22 mouse cellular contexts compared by ENCODE assay signal in the genomic region with DNA sequence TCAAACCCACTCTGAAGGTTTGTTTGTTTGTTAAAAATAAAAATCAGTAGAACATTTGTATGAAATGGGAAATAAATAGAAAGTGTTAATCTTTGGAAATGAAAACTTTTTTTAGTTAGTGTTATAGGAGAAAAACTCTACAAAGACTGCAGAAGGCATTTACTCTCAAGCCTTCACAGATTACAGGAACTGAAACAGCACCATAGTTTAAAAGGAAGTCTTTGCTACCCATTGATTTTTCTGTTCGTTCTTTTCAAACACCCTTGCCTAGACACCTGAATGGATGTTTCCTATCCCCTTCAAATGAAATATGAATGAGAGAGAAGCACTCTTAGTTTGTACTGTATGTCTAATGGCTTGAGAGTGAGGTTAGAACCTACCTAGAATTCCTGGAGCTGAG.
DNase-seq lines count a peak whose midpoint lies in the region; ATAC-seq and TF ChIP-seq lines count a peak whose summit lies in the region.
"Had no signal": no experiment of that assay in that cellular context is flagged by ENCODE, and none has a peak within 500 bp of the region (broad histone marks: within the 10 kb centered on the region; RNA-seq: fewer than 3 reads in every experiment).

No protein-coding gene starts in this region.

- in situ Hi-C loops in CH12.LX (cut with MboI; ENCODE audit: low pct_ligation_motif_present, low pct_unique_long_range_greater_than_20kb, low sequenced_read_pairs), result no loop called here

- H3K27me3 ChIP-seq in heart, embryonic 12.5 days (replicated peaks), result no peaks in the 10 kb centered on the region
- H3K27me3 ChIP-seq in CH12.LX (replicated peaks), result no peaks in the 10 kb centered on the region
- H3K27me3 ChIP-seq: embryonic facial prominence, embryonic 12.5 days; forebrain, embryonic 13.5 days; forebrain, embryonic 15.5 days had no signal

- H3K4me3 ChIP-seq in heart, embryonic 12.5 days, result no peak overlapping the region
- no peak overlapping the region for H3K4me3 ChIP-seq in CH12.LX (replicated peaks in 1 of 3; ENCODE audit: low read depth in 2 of 3, low read length in 2 of 3, poor library complexity in 1 of 3)
- H3K4me3 ChIP-seq: embryonic facial prominence, embryonic 10.5 days; embryonic facial prominence, embryonic 12.5 days; forebrain, embryonic 13.5 days; forebrain, embryonic 15.5 days had no signal

- TF ChIP-seq POLR2A in CH12.LX (IDR thresholded peaks at IDR 0.05; ENCODE audit: low read depth, low read length), result no peak; the same call in 1 of the 2 replicates

- TF ChIP-seq CTCF in CH12.LX (conservative IDR thresholded peaks at IDR 0.05 in 1 of 2, IDR thresholded peaks at IDR 0.05 in 1 of 2; ENCODE audit: low read depth in 2 of 2, low read length in 2 of 2), result no peak

- H3K4me1 ChIP-seq in heart, embryonic 12.5 days (replicated peaks), result peaks cover 17% of the 10 kb centered on the region
- H3K4me1 ChIP-seq in CH12.LX (ENCODE audit: control insufficient read depth in 1 of 2, insufficient read depth in 2 of 2), result peaks cover 7 to 27% of the 10 kb centered on the region in 2 experiments; a peak in 3 of 4 replicates
- H3K4me1 ChIP-seq: forebrain, embryonic 13.5 days; forebrain, embryonic 15.5 days had no signal

- H3K36me3 ChIP-seq in heart, embryonic 12.5 days, result no peaks in the 10 kb centered on the region
- no peaks in the 10 kb centered on the region for H3K36me3 ChIP-seq in CH12.LX (replicated peaks in 1 of 2; ENCODE audit: control insufficient read depth in 1 of 2, insufficient read depth in 1 of 2, low read length in 1 of 2)
- H3K36me3 ChIP-seq: embryonic facial prominence, embryonic 10.5 days; embryonic facial prominence, embryonic 12.5 days; forebrain, embryonic 15.5 days; G1E had no signal

- WGBS in heart, embryonic 12.5 days, result 75% methylated on average over 1 of the region's 1 CpGs

- no peaks in the 10 kb centered on the region for H3K9me3 ChIP-seq in heart, embryonic 12.5 days (replicated peaks)
- no peaks in the 10 kb centered on the region for H3K9me3 ChIP-seq in CH12.LX (replicated peaks; ENCODE audit: low read length)
- H3K9me3 ChIP-seq: embryonic facial prominence, embryonic 10.5 days; embryonic facial prominence, embryonic 12.5 days; forebrain, embryonic 13.5 days; forebrain, embryonic 15.5 days; G1E had no signal

- no peak overlapping the region for H3K4me2 ChIP-seq in heart, embryonic 12.5 days
- H3K4me2 ChIP-seq in CH12.LX (ENCODE audit: insufficient read depth, low read depth, poor library complexity, severe bottlenecking), result peak overlapping the region; percentile 57
- H3K4me2 ChIP-seq: embryonic facial prominence, embryonic 12.5 days; forebrain, embryonic 13.5 days; forebrain, embryonic 15.5 days had no signal

- no peak overlapping the region for H3K9ac ChIP-seq in heart, embryonic 12.5 days
- 0 out of 2 replicates have a peak overlapping the region, but pooled peaks have one; percentile 28 for H3K9ac ChIP-seq in CH12.LX (ENCODE audit: insufficient read depth, low read depth)
- H3K9ac ChIP-seq: embryonic facial prominence, embryonic 12.5 days; forebrain, embryonic 13.5 days; forebrain, embryonic 15.5 days; forebrain, postnatal 0 days had no signal

- H3K79me2 ChIP-seq in CH12.LX (replicated peaks; ENCODE audit: control insufficient read depth, extremely low read depth, insufficient read depth, poor library complexity, severe bottlenecking), result no peaks in the 10 kb centered on the region

- dilution Hi-C loops in CH12.LX (cut with MboI; ENCODE audit: extremely low pct_ligation_motif_present, extremely low pct_unique_long_range_greater_than_20kb, low sequenced_read_pairs), result no loop called here

- H3K27ac ChIP-seq in heart, embryonic 12.5 days (ENCODE audit: poor library complexity, severe bottlenecking), result peak overlapping the region; percentile 44; the same call in 1 of the 2 replicates
- H3K27ac ChIP-seq in CH12.LX (ENCODE audit: insufficient read depth, low read depth), result peak overlapping the region; percentile 47; the same call in 1 of the 2 replicates
- H3K27ac ChIP-seq: embryonic facial prominence, embryonic 10.5 days; embryonic facial prominence, embryonic 12.5 days; forebrain, embryonic 13.5 days; forebrain, embryonic 15.5 days had no signal

- DNase-seq in heart, adult 8-10 months (ENCODE audit: low spot score), result no peak
- DNase-seq in CH12.LX (ENCODE audit: extremely low read depth), result peak; percentile 41
- no peak for DNase-seq in spleen, adult 18-20 months
- DNase-seq: adrenal gland, adult 8-10 months; adrenal gland, postnatal 14 days; adrenal gland, postnatal 36 days; B cell, adult 2 months; cerebellum, adult 11-12 months; cerebellum, adult 2 months; cerebellum, adult 9-10 months; cerebellum, postnatal 10 days; cerebellum, postnatal 25 days; forebrain, postnatal 0 days had no signal

- peak; percentile 83 for TF ChIP-seq EP300 in CH12.LX (IDR thresholded peaks at IDR 0.05; ENCODE audit: low read length)

- ATAC-seq in heart, embryonic 12.5 days (ENCODE audit: insufficient number of reproducible peaks, low FRiP score), result no peak
- no peak for ATAC-seq in CD4-positive, CD25-positive, alpha-beta regulatory T cell, adult 4 months
- ATAC-seq: activated CD4-positive, CD25-positive, alpha-beta regulatory T cell, adult 4 months; forebrain, embryonic 13.5 days; forebrain, embryonic 15.5 days; forebrain, postnatal 0 days; Patski had no signal

- no peak for TF ChIP-seq RAD21 in CH12.LX (IDR thresholded peaks at IDR 0.05; ENCODE audit: low read depth, low read length)

TF ChIP-seq in CH12.LX, 34 proteins besides CTCF, POLR2A, EP300 and RAD21:
- TF ChIP-seq MYC (IDR thresholded peaks at IDR 0.05; ENCODE audit: low read depth, low read length), result 0 out of 2 replicates have a peak, but pooled peaks have one; percentile 7
- TF ChIP-seq TCF12 (IDR thresholded peaks at IDR 0.05; ENCODE audit: low read depth, low read length), result no peak
- peak; percentile 80; the same call in 1 of the 2 replicates for TF ChIP-seq TBP (conservative IDR thresholded peaks at IDR 0.05; ENCODE audit: low read depth, low read length)
- TF ChIP-seq SMC3 (IDR thresholded peaks at IDR 0.05; ENCODE audit: low read depth, low read length), result no peak
- peak; percentile 92 for TF ChIP-seq IRF4 (IDR thresholded peaks at IDR 0.05; ENCODE audit: low read depth, low read length)
TF ChIP-seq in CH12.LX: peak in this region for 3.
